Mouse (Mus musculus) heart, postnatal 14 days (tissue): ENCODE results near the gene Majin. TPM values are rescaled to one million over a fixed set of nuclear protein-coding genes. Genes with fewer than 3 reads are reported as not detected.

Experiments used
- microRNA-seq, 2 experiments: library from miRNA; unstranded; fragments of <30 nt; microRNA quantifications; one replicate each; pipeline ENCODE4 v1.2.0; 2021 to 2022
- total RNA-seq, 2 experiments: library from RNA; stranded (reverse); gene quantifications; 2 replicates each; pipeline ENCODE4 v1.2.3; 2021

Majin gene
- total RNA-seq, 2 experiments from 2014 or later, result not detected

Small RNA genes within 50 kb of the gene (microRNA-seq; reads per million reads assigned to microRNA genes)
- gene Mir192, result 11.0 to 19.1 reads per million in 2 experiments
- 17.5 to 35.0 reads per million in 2 experiments for gene Mir194-2

Other genes starting within 250 kb of the Majin start
- gene Pola2, start 220.2 kb upstream of the Majin start, total RNA-seq, result 10 to 100 TPM; 12.3 to 14.2 TPM
- not detected for gene Slc22a20, start 198.2 kb upstream of the Majin start, total RNA-seq
- gene Capn1, start 168.5 kb upstream of the Majin start, total RNA-seq, result 10 to 100 TPM; 31.7 to 36.8 TPM
- 10 to 100 TPM; 17.5 to 18.9 TPM for gene Syvn1, start 137.8 kb upstream of the Majin start, total RNA-seq
- gene Mrpl49, start 126.6 kb upstream of the Majin start, total RNA-seq, result 10 to 100 TPM; 37.1 to 37.4 TPM
- 100 to 1,000 TPM; 597 to 635 TPM for gene Fau, start 126.5 kb upstream of the Majin start, total RNA-seq
- 10 to 100 TPM; 11.8 to 12.6 TPM for gene Znhit2, start 123.2 kb upstream of the Majin start, total RNA-seq
- 1 to 10 TPM; 2.9 to 5.5 TPM for gene Tm7sf2, start 116.0 kb upstream of the Majin start, total RNA-seq
- 10 to 100 TPM; 27.9 to 32.3 TPM for gene Vps51, start 107.2 kb upstream of the Majin start, total RNA-seq
- not detected for gene Tmem262, start 104.4 kb upstream of the Majin start, total RNA-seq
- not detected for gene Gm28374, start 102.1 kb upstream of the Majin start, total RNA-seq
- 10 to 100 TPM; 16.7 to 19.7 TPM for gene Zfpl1, start 99.4 kb upstream of the Majin start, total RNA-seq
- 1 to 10 TPM; 1.1 to 1.5 TPM for gene Cdca5, start 99.4 kb upstream of the Majin start, total RNA-seq
- not detected for gene AC131692.1, start 90.0 kb upstream of the Majin start, total RNA-seq
- not detected for gene Naaladl1, start 78.6 kb upstream of the Majin start, total RNA-seq
- gene Sac3d1, start 65.7 kb upstream of the Majin start, total RNA-seq, result 1 to 10 TPM; 9.4 to 9.7 TPM
- gene Snx15, start 56.1 kb upstream of the Majin start, total RNA-seq, result 10 to 100 TPM; 12.2 to 14.7 TPM
- gene Batf2, start 43.4 kb upstream of the Majin start, total RNA-seq, result under 1 TPM; 0.46 to 0.88 TPM
- gene Arl2, start 42.8 kb upstream of the Majin start, total RNA-seq, result 10 to 100 TPM; 54.8 to 58.4 TPM
- gene Gpha2, start 42.0 kb downstream of the Majin start, total RNA-seq, result not detected
- gene Ppp2r5b, start 51.5 kb downstream of the Majin start, total RNA-seq, result 10 to 100 TPM; 31.4 to 35.1 TPM
- gene Atg2a, start 57.3 kb downstream of the Majin start, total RNA-seq, result 10 to 100 TPM; 20.4 to 22.7 TPM
- 100 to 1,000 TPM; 163 to 172 TPM for gene Ehd1, start 92.3 kb downstream of the Majin start, total RNA-seq
- 1 to 10 TPM; 8.9 to 9.8 TPM for gene Cdc42bpg, start 122.1 kb downstream of the Majin start, total RNA-seq
- 10 to 100 TPM; 18.2 to 18.5 TPM for gene Men1, start 150.6 kb downstream of the Majin start, total RNA-seq
- gene Map4k2, start 156.7 kb downstream of the Majin start, total RNA-seq, result 10 to 100 TPM; 56.3 TPM
- gene Sf1, start 179.3 kb downstream of the Majin start, total RNA-seq, result 100 to 1,000 TPM; 102 to 105 TPM
- 100 to 1,000 TPM; 824 to 866 TPM for gene Pygm, start 200.0 kb downstream of the Majin start, total RNA-seq
- gene Rasgrp2, start 215.0 kb downstream of the Majin start, total RNA-seq, result 10 to 100 TPM; 66.6 to 70.7 TPM
- 1 to 10 TPM; 5.2 to 5.9 TPM for gene Nrxn2, start 234.3 kb downstream of the Majin start, total RNA-seq